Mouse (Mus musculus) lung, adult 2 months (tissue): ENCODE measurements around the gene Cav1. TPM values are rescaled to one million over a fixed set of nuclear protein-coding genes. Genes with fewer than 3 reads are reported as not detected.

Experiments used
- DNase-seq: peaks from one replicate; pipeline ENCODE4 v3.0.0; 2022
- H3K4me1 ChIP-seq: fragments of 200-500 bp; 2 replicates; pipeline ENCODE4 v1.6.1; 2011; ENCODE audit warnings: low read length; ENCODE audit not compliant: control insufficient read depth, insufficient read depth
- H3K4me3 ChIP-seq: fragments of 200-500 bp; replicated peaks from 2 replicates; pipeline ENCODE3; 2011; ENCODE audit warnings: low read depth, mild to moderate bottlenecking, control low read depth, low read length; ENCODE audit errors: extremely low read depth
- CTCF ChIP-seq: fragments of 200-500 bp; IDR thresholded peaks from 2 replicates; pipeline ENCODE4 v1.5.1; 2011; ENCODE audit warnings: mild to moderate bottlenecking, low read length, control low read depth; ENCODE audit not compliant: insufficient read depth
- POLR2A ChIP-seq: fragments of 200-500 bp; IDR thresholded peaks from 2 replicates; pipeline ENCODE4 v1.6.1; 2011; ENCODE audit warnings: low read depth, mild to moderate bottlenecking, control low read depth, low read length, borderline replicate concordance; ENCODE audit errors: extremely low read depth
- WGBS: fragments of 180-500 bp; shearing (Covaris S2); methylation state at CpG from one replicate; pipeline ENCODE4 v1.1.7; 2018; 5-methylcytosine and 5-hydroxymethylcytosine counted together
- polyA plus RNA-seq: library from polyadenylated mRNA; depleted of rRNA; stranded (reverse); fragments of >200 nt; gene quantifications from 2 replicates; pipeline ENCODE4 v1.2.3, GENCODE M21; 2012

Gene Cav1
- polyA plus RNA-seq, 1 experiment: 1,746 TPM

DNA sequence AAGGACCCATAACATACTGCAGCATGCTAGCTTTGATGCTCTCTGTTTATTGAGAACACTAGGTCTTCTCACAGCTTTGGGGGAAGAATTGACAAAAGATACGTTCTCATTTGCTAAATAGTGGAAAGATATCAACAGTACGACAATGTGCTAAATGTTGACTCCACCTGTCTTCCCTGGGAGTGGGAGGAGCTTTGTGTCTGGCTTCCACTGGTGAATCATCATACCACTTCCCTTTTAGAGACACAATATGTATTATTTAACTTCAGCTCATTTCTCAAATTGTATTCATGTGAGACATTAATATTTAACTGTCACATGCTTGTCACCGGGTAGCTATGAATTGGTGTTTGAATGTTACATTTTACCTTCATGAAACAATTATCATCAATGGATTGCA, 22.3 kb upstream of the Cav1 start:
- Histone ChIP-seq H3K4me3 (peak overlapping the region; percentile 32), H3K4me1 (peaks cover 19% of the 10 kb centered on the region)
- DNase-seq: no peak
- 29% methylated on average over 3 of the region's 3 CpGs for WGBS
- TF ChIP-seq CTCF (no peak), POLR2A (no peak)

DNA sequence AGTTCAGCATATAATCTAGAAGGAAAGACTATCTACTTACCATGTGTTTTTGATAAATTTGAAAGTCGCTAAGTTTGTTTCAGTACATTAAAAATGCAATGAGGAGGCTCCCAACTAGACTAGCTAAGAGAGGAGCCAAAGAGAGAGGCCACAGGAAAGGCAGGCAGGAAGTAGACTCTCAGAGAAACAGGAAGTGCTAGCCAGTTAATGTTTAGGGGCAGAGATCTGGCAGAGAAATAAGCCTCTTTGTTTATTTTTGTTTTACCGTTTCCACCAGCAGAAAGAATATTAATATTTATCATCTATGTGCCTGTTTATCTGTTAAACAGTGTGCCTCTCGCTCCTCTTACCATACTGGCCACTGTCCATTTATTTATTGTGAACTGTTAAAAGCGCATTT, 19.8 kb upstream of the Cav1 start:
- WGBS: 40% methylated on average over 4 of the region's 4 CpGs
- Histone ChIP-seq H3K4me1 (peaks cover 15% of the 10 kb centered on the region), H3K4me3 (no peak overlapping the region)
- TF ChIP-seq POLR2A (no peak), CTCF (no peak)
- DNase-seq: no peak

DNA sequence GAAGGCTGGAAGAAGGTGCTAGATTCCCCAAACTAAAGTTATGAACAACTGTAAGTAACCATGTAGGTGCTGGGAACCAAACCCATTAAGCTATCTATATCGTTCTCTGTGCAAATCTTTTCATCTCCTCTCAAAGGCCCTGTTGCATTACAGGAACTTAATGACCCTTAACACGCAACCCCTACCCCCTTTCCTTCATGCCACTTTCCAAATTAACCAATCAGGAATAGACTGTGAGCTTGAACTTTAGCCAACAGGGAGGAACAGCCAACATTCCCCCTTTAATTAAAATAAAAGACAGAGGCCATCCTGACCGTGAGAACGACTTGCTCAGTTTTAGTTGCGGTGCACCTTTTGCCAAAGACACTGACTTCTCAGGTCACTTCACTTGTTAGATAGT, 11.0 kb upstream of the Cav1 start:
- 85% methylated on average over 5 of the region's 5 CpGs for WGBS
- H3K4me3 ChIP-seq: no peak overlapping the region
- no peaks in the 10 kb centered on the region; the same call in 1 of the 2 replicates for H3K4me1 ChIP-seq
- no peak for TF ChIP-seq POLR2A
- no peak for TF ChIP-seq CTCF
- no peak for DNase-seq

DNA sequence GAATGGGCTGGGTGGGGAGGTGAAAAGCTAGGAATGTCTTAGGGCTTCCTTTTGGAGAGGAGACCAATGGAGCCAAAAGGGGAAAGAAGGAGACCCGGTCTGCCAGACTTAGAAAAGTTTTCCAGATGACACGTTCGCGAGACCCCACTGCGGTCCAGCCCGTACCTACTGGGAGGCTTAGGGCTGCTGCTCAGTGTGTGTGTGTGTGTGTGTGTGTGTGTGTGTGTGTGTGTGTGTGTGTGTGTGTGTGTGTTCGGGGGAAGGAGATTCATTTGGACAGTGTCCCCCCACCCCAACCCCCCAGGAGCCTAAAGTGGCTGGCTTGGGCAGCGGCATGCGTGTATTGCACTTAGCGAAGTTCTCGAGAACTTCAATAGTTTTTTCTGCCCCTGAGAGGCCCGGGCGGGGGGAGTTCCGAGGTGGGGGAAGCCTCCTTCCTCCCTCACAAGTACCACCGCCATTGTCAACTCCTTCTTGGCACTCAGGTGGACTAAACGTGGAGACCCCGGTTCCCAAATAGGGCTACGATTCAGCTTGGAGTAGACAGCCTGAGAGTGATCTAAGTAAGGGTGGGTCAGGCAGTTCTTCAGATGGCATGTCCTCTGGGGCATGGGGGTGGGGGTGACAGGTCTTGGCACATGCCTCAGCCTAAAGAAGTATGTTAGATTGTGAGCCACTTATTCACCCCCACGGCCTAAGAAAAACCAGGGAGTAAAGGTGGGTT, 629 bp downstream of the Cav1 start:
- peak; percentile 69 for DNase-seq
- Histone ChIP-seq H3K4me3 (peak overlapping the region; percentile 99), H3K4me1 (peaks cover 3% of the 10 kb centered on the region; the same call in 1 of the 2 replicates)
- no peak; the same call in 1 of the 2 replicates for TF ChIP-seq POLR2A
- TF ChIP-seq CTCF: no peak
- under 1% methylated on average over 18 of the region's 19 CpGs for WGBS

DNA sequence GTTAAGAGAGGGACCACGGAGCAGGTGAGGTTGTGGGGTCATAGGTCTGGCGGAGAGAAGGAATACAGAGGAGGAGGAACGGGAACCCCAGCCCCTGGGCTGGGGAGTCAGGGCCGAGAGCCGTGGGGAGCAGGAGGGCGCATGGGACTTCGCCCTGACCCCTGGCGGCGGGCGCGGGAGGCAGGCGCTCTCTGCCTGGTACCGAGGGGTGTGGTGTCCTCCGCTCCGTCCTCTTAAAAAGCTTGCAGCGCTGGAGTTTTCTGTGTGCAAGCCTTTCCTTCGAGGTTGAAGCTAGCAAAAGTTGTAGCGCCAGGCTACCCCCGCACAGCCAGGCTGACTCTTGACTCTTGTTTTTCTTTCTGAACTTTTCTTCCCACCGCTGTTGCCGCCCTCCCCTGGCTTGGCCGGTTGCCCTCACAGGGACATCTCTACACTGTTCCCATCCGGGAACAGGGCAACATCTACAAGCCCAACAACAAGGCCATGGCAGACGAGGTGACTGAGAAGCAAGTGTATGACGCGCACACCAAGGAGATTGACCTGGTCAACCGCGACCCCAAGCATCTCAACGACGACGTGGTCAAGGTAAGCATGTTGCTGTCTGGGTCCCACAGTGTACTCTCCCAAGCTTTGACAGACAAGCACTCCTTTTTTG, 1.5 kb downstream of the Cav1 start:
- TF ChIP-seq CTCF (peak; percentile 56), POLR2A (peak; percentile 54; the same call in 1 of the 2 replicates)
- 5% methylated on average over 31 of the region's 31 CpGs for WGBS
- Histone ChIP-seq H3K4me1 (peaks cover 3% of the 10 kb centered on the region; the same call in 1 of the 2 replicates), H3K4me3 (peak overlapping the region; percentile 99)
- peak; percentile 81 for DNase-seq

DNA sequence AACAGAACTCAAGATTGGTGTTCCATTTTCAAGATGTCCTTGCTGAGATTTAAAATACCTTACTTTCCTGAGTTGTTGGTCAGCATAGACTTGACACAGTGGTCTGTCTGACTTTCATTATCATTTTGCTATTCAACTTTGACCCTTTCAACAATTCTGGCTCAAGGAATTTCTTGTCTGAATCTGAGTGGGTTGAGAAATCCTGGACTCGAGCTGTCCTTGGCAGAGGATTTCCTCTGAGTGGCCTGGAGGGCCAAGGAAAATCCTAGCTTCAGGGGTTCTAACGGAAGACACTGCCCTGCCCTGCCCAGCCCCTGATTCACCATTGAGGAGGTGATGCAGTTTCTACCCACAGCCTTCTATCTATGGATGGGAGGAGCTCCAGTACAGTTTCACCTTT, 2.5 kb downstream of the Cav1 start:
- TF ChIP-seq CTCF (no peak), POLR2A (no peak)
- no peak for DNase-seq
- H3K4me1 ChIP-seq: peaks cover 3% of the 10 kb centered on the region; the same call in 1 of the 2 replicates
- H3K4me3 ChIP-seq: peak overlapping the region; percentile 99
- 11% methylated on average over 2 of the region's 2 CpGs for WGBS

DNA sequence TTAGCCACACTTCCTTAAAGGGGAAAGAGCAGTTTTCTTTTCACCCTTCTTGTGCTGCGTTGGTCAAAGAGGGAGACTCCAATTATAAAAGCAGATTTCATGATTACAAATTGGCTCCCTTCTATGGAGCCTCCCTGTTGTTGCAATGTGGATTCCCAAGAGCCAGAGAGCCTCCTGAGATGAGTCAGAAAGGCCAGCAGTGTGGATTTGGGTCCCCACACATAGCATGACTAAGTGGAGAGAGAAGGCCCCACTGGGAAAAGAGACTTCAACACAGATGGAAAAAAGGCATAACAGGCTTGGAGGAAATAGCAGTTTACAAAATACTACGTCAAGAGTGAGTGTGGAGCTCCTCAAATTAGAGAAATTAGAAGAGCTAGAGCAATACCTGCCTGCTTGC, 3.1 kb downstream of the Cav1 start:
- H3K4me3 ChIP-seq: peak overlapping the region; percentile 99
- WGBS: 36% methylated on average over 2 of the region's 2 CpGs

DNA sequence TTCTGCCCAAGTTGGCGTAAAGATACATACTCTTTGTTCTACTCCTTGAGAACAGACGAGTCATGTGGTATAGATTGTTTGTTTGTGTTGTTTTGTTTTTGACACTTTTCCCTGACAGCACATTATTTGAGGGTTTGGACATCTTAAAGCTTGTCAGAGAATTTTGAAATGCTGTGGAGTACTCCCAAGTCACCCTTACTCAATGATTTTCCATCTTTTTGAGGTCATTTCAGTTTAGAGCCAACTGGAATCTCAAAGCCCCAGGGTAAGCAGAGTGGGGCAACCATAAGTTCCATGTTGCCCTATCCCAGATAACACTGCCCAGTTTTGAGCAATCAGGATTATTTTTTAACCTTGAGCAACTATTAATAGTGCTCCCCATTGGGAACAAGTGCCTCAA, 8.1 kb downstream of the Cav1 start:
- no peak overlapping the region for H3K4me3 ChIP-seq
- peaks cover 13% of the 10 kb centered on the region for H3K4me1 ChIP-seq
- 46% methylated on average over 2 of the region's 2 CpGs for WGBS
- TF ChIP-seq CTCF (no peak), POLR2A (no peak)
- no peak for DNase-seq

More for the DNA sequence above, 3.1 kb downstream of the Cav1 start:
- H3K4me1 ChIP-seq: peaks cover 3% of the 10 kb centered on the region
- TF ChIP-seq POLR2A (no peak), CTCF (no peak)
- no peak for DNase-seq

DNA sequence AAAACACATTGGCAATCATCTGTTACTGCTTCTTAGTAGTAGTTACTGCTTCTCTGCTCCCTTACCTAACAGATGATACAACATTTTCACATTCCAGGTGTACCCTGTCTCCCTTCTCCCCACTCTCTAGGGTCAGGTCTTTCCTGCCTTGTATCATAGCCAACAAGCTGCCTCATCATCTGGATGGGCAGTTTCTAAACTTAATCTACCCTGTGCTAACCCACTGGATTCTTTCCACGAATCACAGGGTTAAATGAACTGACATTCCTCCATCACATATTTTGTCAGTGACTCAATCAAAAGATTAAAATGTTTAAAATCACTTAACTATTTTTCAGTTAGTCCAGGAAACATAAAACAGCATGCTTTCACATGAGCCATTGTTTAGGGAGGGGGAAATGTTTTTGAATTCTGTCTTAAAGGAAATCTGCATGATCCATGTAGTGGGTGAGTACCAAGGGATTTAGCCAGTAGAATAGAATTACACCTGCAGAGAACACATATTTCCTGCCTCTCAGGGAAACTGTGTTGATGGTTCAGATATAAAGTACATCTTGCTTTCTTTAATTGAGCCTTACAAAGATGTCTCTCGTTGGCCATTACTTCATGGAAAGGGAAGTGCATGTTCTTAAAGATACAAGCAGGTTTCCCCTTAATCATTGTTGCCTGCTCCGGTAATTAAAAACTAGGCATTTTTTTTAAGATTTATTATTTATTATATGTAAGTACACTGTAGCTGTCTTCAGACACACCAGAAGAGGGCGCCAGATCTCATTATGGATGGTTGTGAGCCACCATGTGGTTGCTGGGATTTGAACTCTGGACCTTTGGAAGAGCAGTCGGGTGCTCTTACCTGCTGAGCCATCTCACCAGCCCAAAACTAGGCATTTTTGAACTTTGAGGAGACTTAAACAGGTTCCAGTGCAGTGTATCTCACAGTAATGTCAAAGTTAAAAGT, 8.8 kb downstream of the Cav1 start:
- no peak for TF ChIP-seq CTCF
- no peak for TF ChIP-seq POLR2A
- H3K4me1 ChIP-seq: peaks cover 13% of the 10 kb centered on the region
- no peak for DNase-seq
- no peak overlapping the region for H3K4me3 ChIP-seq
- WGBS: 50% methylated on average over 5 of the region's 5 CpGs
